Mouse (Mus musculus): Measurements from ENCODE around the gene Elovl5. TPM values are rescaled to one million over a fixed set of nuclear protein-coding genes. Genes with fewer than 3 reads are reported as not detected.

The Elovl5 gene
- polyA plus RNA-seq, 1 experiment from 2014 or later, result 64.3 TPM

GRCm38 (mm10) chr9:78009382-78009781, 92.2 kb downstream of the Elovl5 start:
- H3K4me2 ChIP-seq, result no peak overlapping the region
- H3K9ac ChIP-seq, result no peak overlapping the region
- H3K36me3 ChIP-seq, result no peaks in the 10 kb centered on the region
- WGBS, result 85% methylated on average over 7 of the region's 7 CpGs
- no peak for ATAC-seq (ENCODE audit: insufficient number of reproducible peaks, low FRiP score, low TSS enrichment, low read depth)
- no peak overlapping the region for H3K4me3 ChIP-seq
- H3K9me3 ChIP-seq, result no peaks in the 10 kb centered on the region
- H3K27ac ChIP-seq, result no peak overlapping the region
- peaks cover 3% of the 10 kb centered on the region; the same call in 1 of the 2 replicates for H3K4me1 ChIP-seq
- no peaks in the 10 kb centered on the region for H3K27me3 ChIP-seq

- no peak for ATAC-seq (ENCODE audit: insufficient number of reproducible peaks, low FRiP score, low TSS enrichment, low read depth)
- 64% methylated on average over 5 of the region's 5 CpGs for WGBS
- H3K36me3 ChIP-seq, result no peaks in the 10 kb centered on the region
- H3K9ac ChIP-seq, result no peak overlapping the region
- no peaks in the 10 kb centered on the region for H3K27me3 ChIP-seq
- H3K27ac ChIP-seq, result no peak overlapping the region
- H3K9me3 ChIP-seq, result no peaks in the 10 kb centered on the region
- H3K4me2 ChIP-seq, result no peak overlapping the region
- H3K4me3 ChIP-seq, result no peak overlapping the region
- peaks cover 3% of the 10 kb centered on the region; the same call in 1 of the 2 replicates for H3K4me1 ChIP-seq
These were observed 93.0 kb downstream of the Elovl5 start for GRCm38 (mm10) chr9:78010187-78010586.

DNA sequence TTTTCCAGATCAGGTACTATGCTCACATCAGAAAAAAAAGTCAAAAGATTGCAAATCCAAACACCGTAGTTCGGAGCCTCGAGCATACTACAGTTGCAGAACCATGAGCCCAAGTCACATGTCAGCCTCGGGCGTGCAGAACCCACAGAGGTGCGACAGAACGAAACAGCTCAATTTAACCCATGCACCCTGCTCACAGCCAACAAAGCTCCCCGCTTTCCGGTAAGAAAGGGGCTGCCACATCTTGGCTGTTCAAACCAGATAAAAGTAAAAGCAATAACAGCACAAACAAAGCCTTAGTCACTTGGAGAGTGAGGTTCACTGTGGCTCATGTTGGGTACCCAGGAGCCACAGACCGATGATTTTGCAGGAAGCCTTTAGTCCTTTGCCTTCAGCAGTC, 93.5 kb downstream of the Elovl5 start:
- H3K9me3 ChIP-seq, result no peaks in the 10 kb centered on the region
- no peak overlapping the region for H3K4me2 ChIP-seq
- WGBS, result 79% methylated on average over 10 of the region's 10 CpGs
- peaks cover 3% of the 10 kb centered on the region; the same call in 1 of the 2 replicates for H3K4me1 ChIP-seq
- H3K4me3 ChIP-seq, result no peak overlapping the region
- ATAC-seq (ENCODE audit: insufficient number of reproducible peaks, low FRiP score, low TSS enrichment, low read depth), result no peak
- no peaks in the 10 kb centered on the region for H3K27me3 ChIP-seq
- no peaks in the 10 kb centered on the region for H3K36me3 ChIP-seq
- no peak overlapping the region for H3K9ac ChIP-seq
- H3K27ac ChIP-seq, result no peak overlapping the region

DNA sequence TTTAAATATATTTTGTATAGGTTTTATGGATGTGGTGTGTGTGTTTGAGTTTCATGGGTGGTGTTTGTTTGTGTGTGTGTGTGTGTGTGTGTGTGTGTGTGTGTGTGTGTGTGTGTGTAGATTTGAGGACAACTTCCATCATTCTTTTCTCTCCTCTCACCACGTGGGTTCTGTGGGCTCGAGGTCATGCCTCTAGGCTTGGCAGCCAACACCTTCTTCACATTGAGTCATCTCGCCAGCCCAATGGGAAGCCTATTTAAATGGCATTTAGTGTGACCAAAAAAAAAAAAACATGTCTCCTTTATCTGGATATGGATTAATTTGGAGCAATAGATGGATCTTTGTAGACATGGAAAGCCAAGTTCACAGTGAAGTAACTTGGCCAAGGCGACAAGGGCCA, 94.9 kb downstream of the Elovl5 start:
- Histone ChIP-seq H3K4me1 (no peaks in the 10 kb centered on the region), H3K4me2 (no peak overlapping the region), H3K36me3 (no peaks in the 10 kb centered on the region), H3K27me3 (no peaks in the 10 kb centered on the region), H3K27ac (no peak overlapping the region), H3K4me3 (no peak overlapping the region), H3K9me3 (no peaks in the 10 kb centered on the region), H3K9ac (no peak overlapping the region)
- ATAC-seq (ENCODE audit: insufficient number of reproducible peaks, low FRiP score, low TSS enrichment, low read depth), result no peak
- WGBS, result 79% methylated on average over 4 of the region's 4 CpGs

GRCm38 (mm10) chr9:78012681-78013080, 95.5 kb downstream of the Elovl5 start:
- Histone ChIP-seq H3K4me3 (no peak overlapping the region), H3K9me3 (no peaks in the 10 kb centered on the region), H3K4me2 (no peak overlapping the region), H3K4me1 (no peaks in the 10 kb centered on the region), H3K9ac (no peak overlapping the region), H3K27me3 (no peaks in the 10 kb centered on the region), H3K36me3 (no peaks in the 10 kb centered on the region), H3K27ac (no peak overlapping the region)
- no peak for ATAC-seq (ENCODE audit: insufficient number of reproducible peaks, low FRiP score, low TSS enrichment, low read depth)
- WGBS, result 88% methylated on average over 5 of the region's 5 CpGs

- no peak overlapping the region for H3K27ac ChIP-seq
- H3K4me2 ChIP-seq, result no peak overlapping the region
- 14% methylated on average over 1 of the region's 1 CpGs for WGBS
- ATAC-seq (ENCODE audit: insufficient number of reproducible peaks, low FRiP score, low TSS enrichment, low read depth), result no peak
- no peak overlapping the region for H3K9ac ChIP-seq
- no peaks in the 10 kb centered on the region for H3K9me3 ChIP-seq
- H3K36me3 ChIP-seq, result no peaks in the 10 kb centered on the region
- no peak overlapping the region for H3K4me3 ChIP-seq
- no peaks in the 10 kb centered on the region for H3K27me3 ChIP-seq
- no peaks in the 10 kb centered on the region for H3K4me1 ChIP-seq
These were observed 96.6 kb downstream of the Elovl5 start for GRCm38 (mm10) chr9:78013813-78014212.

GRCm38 (mm10) chr9:78015816-78016215, 98.7 kb downstream of the Elovl5 start:
- no peaks in the 10 kb centered on the region for H3K36me3 ChIP-seq
- no peaks in the 10 kb centered on the region for H3K9me3 ChIP-seq
- H3K4me2 ChIP-seq, result no peak overlapping the region
- H3K27ac ChIP-seq, result no peak overlapping the region
- no peak overlapping the region for H3K9ac ChIP-seq
- no peak for ATAC-seq (ENCODE audit: insufficient number of reproducible peaks, low FRiP score, low TSS enrichment, low read depth)
- no peaks in the 10 kb centered on the region for H3K27me3 ChIP-seq
- H3K4me3 ChIP-seq, result no peak overlapping the region
- no peaks in the 10 kb centered on the region for H3K4me1 ChIP-seq
- 82% methylated on average over 7 of the region's 7 CpGs for WGBS

GRCm38 (mm10) chr9:78016288-78016687, 99.1 kb downstream of the Elovl5 start:
- no peak overlapping the region for H3K4me3 ChIP-seq
- H3K36me3 ChIP-seq, result no peaks in the 10 kb centered on the region
- no peaks in the 10 kb centered on the region for H3K27me3 ChIP-seq
- no peak overlapping the region for H3K4me2 ChIP-seq
- WGBS, result 58% methylated on average over 15 of the region's 15 CpGs
- no peaks in the 10 kb centered on the region for H3K9me3 ChIP-seq
- no peak for ATAC-seq (ENCODE audit: insufficient number of reproducible peaks, low FRiP score, low TSS enrichment, low read depth)
- no peaks in the 10 kb centered on the region for H3K4me1 ChIP-seq
- no peak overlapping the region for H3K27ac ChIP-seq
- no peak overlapping the region for H3K9ac ChIP-seq

- Histone ChIP-seq H3K4me3 (no peak overlapping the region), H3K9ac (no peak overlapping the region), H3K27me3 (no peaks in the 10 kb centered on the region), H3K4me1 (peaks cover 5% of the 10 kb centered on the region; the same call in 1 of the 2 replicates), H3K9me3 (no peaks in the 10 kb centered on the region), H3K27ac (no peak overlapping the region), H3K36me3 (no peaks in the 10 kb centered on the region), H3K4me2 (no peak overlapping the region)
- 34% methylated on average over 9 of the region's 9 CpGs for WGBS
- ATAC-seq (ENCODE audit: insufficient number of reproducible peaks, low FRiP score, low TSS enrichment, low read depth), result no peak
These were observed 104.1 kb downstream of the Elovl5 start for GRCm38 (mm10) chr9:78021256-78021655.

GRCm38 (mm10) chr9:78022187-78022945, 105.2 kb downstream of the Elovl5 start:
- Histone ChIP-seq H3K9me3 (no peaks in the 10 kb centered on the region), H3K4me1 (peaks cover 5% of the 10 kb centered on the region; the same call in 1 of the 2 replicates), H3K4me3 (no peak overlapping the region), H3K36me3 (no peaks in the 10 kb centered on the region), H3K27me3 (no peaks in the 10 kb centered on the region), H3K27ac (no peak overlapping the region), H3K4me2 (no peak overlapping the region), H3K9ac (no peak overlapping the region)
- no peak for ATAC-seq (ENCODE audit: insufficient number of reproducible peaks, low FRiP score, low TSS enrichment, low read depth)
- WGBS, result 62% methylated on average over 8 of the region's 8 CpGs

- Histone ChIP-seq H3K4me1 (peaks cover 5% of the 10 kb centered on the region; the same call in 1 of the 2 replicates), H3K36me3 (no peaks in the 10 kb centered on the region), H3K4me2 (no peak overlapping the region), H3K9me3 (no peaks in the 10 kb centered on the region), H3K27ac (no peak overlapping the region), H3K4me3 (no peak overlapping the region), H3K27me3 (no peaks in the 10 kb centered on the region), H3K9ac (no peak overlapping the region)
- WGBS, result 16% methylated on average over 3 of the region's 3 CpGs
- ATAC-seq (ENCODE audit: insufficient number of reproducible peaks, low FRiP score, low TSS enrichment, low read depth), result no peak
These were observed 107.7 kb downstream of the Elovl5 start for GRCm38 (mm10) chr9:78024823-78025222.

DNA sequence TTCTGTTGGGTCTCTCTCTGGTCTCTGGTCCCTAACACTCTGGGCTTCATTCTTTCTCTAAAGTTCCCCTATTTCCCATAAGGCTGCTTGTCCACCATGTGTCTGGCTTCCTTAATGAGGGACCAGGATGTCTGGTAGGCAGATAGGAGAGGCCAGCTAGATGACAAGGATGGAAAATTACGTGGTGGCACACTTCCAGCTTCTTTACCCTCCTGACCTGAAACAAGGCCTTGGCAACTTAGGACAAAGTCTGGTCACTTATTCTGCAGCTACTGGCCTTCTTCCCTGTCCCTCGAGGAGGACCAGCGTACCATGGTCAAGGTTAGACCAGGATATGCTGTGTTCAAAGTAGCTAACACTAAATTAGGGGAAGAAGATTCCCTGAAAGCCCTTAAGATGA, 109.9 kb downstream of the Elovl5 start:
- Histone ChIP-seq H3K36me3 (no peaks in the 10 kb centered on the region), H3K4me2 (no peak overlapping the region), H3K27ac (no peak overlapping the region), H3K9ac (no peak overlapping the region), H3K27me3 (no peaks in the 10 kb centered on the region), H3K4me3 (no peak overlapping the region), H3K4me1 (peaks cover under 1% of the 10 kb centered on the region; the same call in 1 of the 2 replicates), H3K9me3 (no peaks in the 10 kb centered on the region)
- no peak for ATAC-seq (ENCODE audit: insufficient number of reproducible peaks, low FRiP score, low TSS enrichment, low read depth)
- WGBS, result 72% methylated on average over 3 of the region's 3 CpGs

Data from limb, embryonic 15.5 days (tissue).